Mouse (Mus musculus) liver, adult 2 months (tissue): ENCODE results near the gene Mogs. TPM values are rescaled to one million over a fixed set of nuclear protein-coding genes. Genes with fewer than 3 reads are reported as not detected.
A peak's percentile ranks its signal among the peaks of the same experiment; 100 is the strongest.

Experiments
- DNase-seq: peaks from one replicate; pipeline ENCODE4 v3.0.0-alpha.2; 2011; ENCODE audit warnings: low read depth, low spot score; ENCODE audit errors: extremely low read depth
- H3K27ac ChIP-seq: fragments of 200-500 bp; replicated peaks from 2 replicates; pipeline ENCODE4 v1.5.1; 2012; ENCODE audit warnings: low read depth, mild to moderate bottlenecking, control low read depth, inconsistent platforms, low read length; ENCODE audit not compliant: insufficient read depth
- H3K27me3 ChIP-seq: fragments of 200-500 bp; 2 replicates; pipeline ENCODE4 v1.6.1; 2012; ENCODE audit warnings: mild to moderate bottlenecking, moderate library complexity, low read length, inconsistent platforms; ENCODE audit not compliant: control insufficient read depth, insufficient read depth
- H3K36me3 ChIP-seq: fragments of 200-500 bp; 2 replicates; pipeline ENCODE4 v1.6.1; 2012; ENCODE audit warnings: low read length, inconsistent platforms; ENCODE audit not compliant: control insufficient read depth, insufficient read depth
- H3K4me1 ChIP-seq: fragments of 200-500 bp; 2 replicates; pipeline ENCODE4 v1.6.1; 2011; ENCODE audit warnings: low read length; ENCODE audit not compliant: control insufficient read depth, insufficient read depth
- H3K4me3 ChIP-seq: fragments of 200-500 bp; 2 replicates; pipeline ENCODE4 v1.5.1; 2011; ENCODE audit warnings: low read depth, mild to moderate bottlenecking, control low read depth, low read length, moderate library complexity; ENCODE audit not compliant: insufficient read depth
- H3K79me2 ChIP-seq: fragments of 200-500 bp; 2 replicates; pipeline ENCODE4 v1.6.1; 2012; ENCODE audit warnings: inconsistent platforms, mild to moderate bottlenecking, low read length, moderate library complexity; ENCODE audit not compliant: control insufficient read depth, insufficient read depth
- H3K9ac ChIP-seq: fragments of 200-500 bp; 2 replicates; pipeline ENCODE4 v1.6.1; 2012; ENCODE audit warnings: low read depth, mild to moderate bottlenecking, control low read depth, inconsistent platforms, low read length
- CTCF ChIP-seq: fragments of 200-500 bp; IDR thresholded peaks from 2 replicates; pipeline ENCODE4 v1.5.1; 2011; ENCODE audit warnings: low read depth, low read length, control low read depth
- POLR2A ChIP-seq: fragments of 200-500 bp; IDR thresholded peaks from 2 replicates; pipeline ENCODE4 v1.6.1; 2011; ENCODE audit warnings: low read length, control low read depth; ENCODE audit not compliant: insufficient read depth; ENCODE audit errors: extremely low read depth
- WGBS: fragments of 180-500 bp; shearing (Covaris S2); methylation state at CpG from one replicate; pipeline ENCODE4 v1.1.7; 2018; 5-methylcytosine and 5-hydroxymethylcytosine counted together
- polyA plus RNA-seq: library from polyadenylated mRNA; depleted of rRNA; stranded (reverse); fragments of >200 nt; gene quantifications from 2 replicates; pipeline ENCODE4 v1.2.3, GENCODE M21; 2012
- total RNA-seq: library from RNA; depleted of rRNA; stranded (reverse); fragments of >200 nt; gene quantifications from 2 replicates; pipeline ENCODE4 v1.2.3, GENCODE M21; 2014

Gene Mogs
- total and polyA plus RNA-seq, 2 experiments, result 28.2 to 66.1 TPM

DNA sequence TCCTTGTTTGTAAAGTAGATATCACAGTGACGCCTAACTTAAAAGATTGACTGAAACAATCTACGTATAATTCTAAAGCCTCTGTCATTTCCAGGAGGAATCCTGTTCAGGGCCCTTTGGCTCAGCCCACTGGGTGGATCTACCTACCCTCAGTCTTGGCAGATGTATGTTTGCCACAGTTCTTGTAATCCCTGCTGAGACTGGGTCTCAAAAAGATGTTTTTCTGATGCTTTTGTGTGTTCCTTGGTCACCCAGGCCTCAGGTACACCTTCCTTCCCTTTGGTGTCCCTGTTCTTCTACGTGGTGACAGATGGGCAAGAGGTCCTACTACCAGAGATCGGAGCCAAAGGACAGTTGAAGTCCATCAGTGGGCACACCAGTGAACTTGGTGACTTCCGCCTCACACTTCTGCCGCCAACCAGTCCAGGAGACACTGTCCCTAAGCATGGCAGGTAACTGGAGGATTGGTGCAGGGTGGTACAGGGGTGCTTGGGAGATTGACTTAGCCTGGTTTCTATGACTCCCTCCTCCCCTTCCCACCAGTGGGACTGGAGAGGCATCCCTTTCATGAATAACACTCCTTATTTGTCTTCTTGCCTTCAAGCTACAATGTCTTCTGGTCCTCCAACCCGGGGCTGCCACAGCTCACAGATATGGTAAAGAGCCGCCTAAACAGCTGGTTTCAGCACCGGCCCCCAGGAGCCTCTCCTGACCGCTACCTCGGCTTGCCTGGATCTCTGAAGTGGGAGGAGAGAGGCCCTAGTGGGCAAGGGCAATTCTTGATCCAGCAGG lies 1.3 kb downstream of the Mogs start:
- H3K27me3 ChIP-seq, result no peaks in the 10 kb centered on the region
- no peaks in the 10 kb centered on the region for H3K36me3 ChIP-seq
- peak overlapping the region; percentile 93; the same call in 1 of the 2 replicates for H3K4me3 ChIP-seq
- no peak for TF ChIP-seq CTCF
- TF ChIP-seq POLR2A, result no peak
- H3K27ac ChIP-seq, result no peak overlapping the region
- DNase-seq, result no peak
- H3K4me1 ChIP-seq, result peaks cover 20% of the 10 kb centered on the region
- H3K9ac ChIP-seq, result peak overlapping the region; percentile 93; the same call in 1 of the 2 replicates
- H3K79me2 ChIP-seq, result peaks cover 4% of the 10 kb centered on the region; the same call in 1 of the 2 replicates
- WGBS, result 67% methylated on average over 11 of the region's 11 CpGs

DNA sequence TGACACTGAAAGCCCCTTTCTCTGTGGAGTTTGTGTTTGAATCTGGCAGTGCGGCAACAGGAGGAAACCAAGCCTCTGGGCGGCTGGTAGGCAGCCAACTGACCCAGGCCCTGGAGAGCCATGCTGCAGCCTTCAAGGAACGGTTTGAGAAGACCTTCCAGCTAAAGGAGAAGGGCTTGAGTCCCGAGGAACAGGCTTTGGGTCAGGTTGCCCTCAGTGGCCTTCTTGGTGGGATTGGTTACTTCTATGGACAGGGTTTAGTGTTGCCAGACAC lies 1.8 kb downstream of the Mogs start:
- no peak overlapping the region for H3K4me3 ChIP-seq
- H3K9ac ChIP-seq, result no peak overlapping the region
- WGBS, result 84% methylated on average over 4 of the region's 4 CpGs

DNA sequence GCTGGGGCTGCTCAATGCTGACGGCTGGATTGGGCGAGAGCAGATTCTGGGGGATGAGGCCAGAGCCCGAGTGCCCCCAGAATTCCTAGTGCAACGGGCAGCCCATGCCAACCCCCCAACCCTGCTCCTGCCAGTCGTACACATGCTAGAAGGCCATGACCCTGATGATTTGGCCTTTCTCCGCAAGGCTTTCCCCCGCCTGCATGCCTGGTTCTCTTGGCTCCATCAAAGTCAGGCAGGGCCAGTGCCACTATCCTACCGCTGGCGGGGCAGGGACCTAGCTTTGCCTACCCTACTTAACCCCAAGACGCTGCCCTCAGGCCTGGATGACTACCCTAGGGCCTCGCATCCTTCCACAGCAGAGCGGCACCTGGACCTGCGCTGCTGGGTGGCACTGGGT lies 2.3 kb downstream of the Mogs start:
- TF ChIP-seq POLR2A (no peak), CTCF (no peak)
- H3K27me3 ChIP-seq, result no peaks in the 10 kb centered on the region
- no peak overlapping the region for H3K9ac ChIP-seq
- no peak for DNase-seq
- H3K79me2 ChIP-seq, result peaks cover 4% of the 10 kb centered on the region; the same call in 1 of the 2 replicates
- H3K4me1 ChIP-seq, result peaks cover 20% of the 10 kb centered on the region
- H3K4me3 ChIP-seq, result no peak overlapping the region
- WGBS, result 83% methylated on average over 13 of the region's 13 CpGs
- H3K27ac ChIP-seq, result no peak overlapping the region
- H3K36me3 ChIP-seq, result no peaks in the 10 kb centered on the region

More for the DNA sequence above, 1.8 kb downstream of the Mogs start:
- H3K27ac ChIP-seq, result no peak overlapping the region
- no peak for DNase-seq
- H3K36me3 ChIP-seq, result no peaks in the 10 kb centered on the region
- no peaks in the 10 kb centered on the region for H3K27me3 ChIP-seq
- H3K79me2 ChIP-seq, result peaks cover 4% of the 10 kb centered on the region; the same call in 1 of the 2 replicates
- TF ChIP-seq CTCF, result no peak
- no peak for TF ChIP-seq POLR2A
- H3K4me1 ChIP-seq, result peaks cover 20% of the 10 kb centered on the region

DNA sequence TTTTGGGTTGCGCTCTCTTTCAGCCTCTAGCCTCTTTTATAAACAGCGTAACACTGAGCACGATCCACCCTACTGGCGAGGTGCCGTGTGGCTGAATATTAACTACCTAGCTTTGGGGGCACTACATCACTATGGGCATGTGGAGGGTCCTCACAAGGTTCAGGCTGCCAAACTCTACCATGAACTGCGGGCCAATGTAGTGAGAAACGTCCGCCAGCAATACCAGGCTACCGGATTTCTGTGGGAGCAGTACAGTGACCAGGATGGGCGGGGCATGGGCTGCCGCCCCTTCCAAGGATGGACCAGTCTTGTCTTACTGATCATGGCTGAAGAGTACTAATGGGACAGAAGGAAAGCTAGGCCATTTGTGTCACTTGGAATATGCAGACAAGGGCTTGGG lies 3.1 kb downstream of the Mogs start:
- WGBS, result 81% methylated on average over 11 of the region's 11 CpGs
- Histone ChIP-seq H3K9ac (no peak overlapping the region), H3K79me2 (peaks cover 4% of the 10 kb centered on the region; the same call in 1 of the 2 replicates), H3K27ac (no peak overlapping the region), H3K36me3 (no peaks in the 10 kb centered on the region; the same call in 1 of the 2 replicates), H3K4me1 (peaks cover 20% of the 10 kb centered on the region), H3K4me3 (no peak overlapping the region), H3K27me3 (no peaks in the 10 kb centered on the region)
- DNase-seq, result no peak
- TF ChIP-seq CTCF, result no peak
- no peak for TF ChIP-seq POLR2A

DNA sequence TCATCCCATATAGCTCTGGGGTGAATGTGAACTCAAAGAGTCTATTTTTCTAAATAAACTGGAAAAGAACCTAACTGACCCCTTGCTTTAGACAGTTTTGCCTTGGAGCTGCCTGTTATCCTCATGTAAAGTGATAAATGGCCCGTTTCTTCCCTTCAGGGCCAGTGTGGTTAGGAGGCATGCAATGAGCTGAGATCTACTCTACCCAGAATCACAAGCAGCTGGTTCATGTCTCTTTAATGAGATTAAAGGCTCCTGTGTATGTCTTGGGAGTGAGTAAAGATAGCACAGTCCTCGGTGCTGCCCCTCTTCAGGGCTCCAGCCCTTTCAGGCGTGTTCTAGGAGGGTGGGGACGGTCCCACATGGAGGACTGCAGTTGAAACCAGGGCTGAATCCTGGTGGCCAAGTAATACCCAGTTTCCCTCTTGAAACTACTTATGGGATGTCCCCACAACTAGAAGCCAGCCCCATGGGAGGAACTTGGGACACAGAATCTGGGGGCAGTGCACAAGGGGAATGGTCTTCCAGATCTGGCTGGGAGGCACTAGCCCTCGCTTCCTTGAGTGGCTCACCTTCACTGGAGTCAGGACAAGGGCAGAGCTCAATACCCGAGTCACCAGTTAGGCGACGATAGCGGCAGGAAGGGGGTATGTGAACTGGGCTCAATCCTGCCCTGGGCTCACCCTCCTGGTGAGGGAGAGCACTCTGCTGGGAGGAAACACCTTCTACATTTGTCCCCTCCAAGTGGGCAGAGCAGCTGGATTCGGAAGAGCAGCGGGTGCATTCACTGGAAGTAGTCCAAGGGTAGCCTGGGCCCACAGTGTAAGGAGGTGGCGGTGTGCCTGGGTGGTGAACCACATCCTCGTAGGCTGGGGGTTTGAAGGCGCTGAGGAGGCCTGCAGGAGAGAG lies 3.8 kb downstream of the Mogs start:
- Histone ChIP-seq H3K79me2 (peaks cover 4% of the 10 kb centered on the region; the same call in 1 of the 2 replicates), H3K9ac (no peak overlapping the region), H3K27me3 (no peaks in the 10 kb centered on the region), H3K27ac (no peak overlapping the region), H3K36me3 (no peaks in the 10 kb centered on the region; the same call in 1 of the 2 replicates), H3K4me1 (peaks cover 18% of the 10 kb centered on the region), H3K4me3 (no peak overlapping the region)
- WGBS, result 87% methylated on average over 14 of the region's 14 CpGs
- TF ChIP-seq POLR2A, result no peak
- TF ChIP-seq CTCF, result no peak
- DNase-seq, result no peak
